23 mouse cellular contexts compared by ENCODE assay signal in genomic region chr8:92158219-92158618, GRCm38 (mm10).
DNase-seq lines count a peak whose midpoint lies in the region; ATAC-seq lines count a peak whose summit lies in the region.
"Had no signal": no experiment of that assay in that cellular context is flagged by ENCODE, and none has a peak within 500 bp of the region (broad histone marks: within the 10 kb centered on the region; RNA-seq: fewer than 3 reads in every experiment).

No protein-coding gene starts in this region.

- H3K9ac ChIP-seq in forebrain, embryonic 11.5 days (ENCODE audit: low read length), result no peak overlapping the region
- no peak overlapping the region for H3K9ac ChIP-seq in forebrain, embryonic 13.5 days
- no peak overlapping the region for H3K9ac ChIP-seq in midbrain, embryonic 14.5 days (replicated peaks; ENCODE audit: low read length)
- H3K9ac ChIP-seq in midbrain, embryonic 15.5 days, result no peak overlapping the region
- H3K9ac ChIP-seq in hindbrain, embryonic 12.5 days, result no peak overlapping the region
- H3K9ac ChIP-seq: embryonic facial prominence, embryonic 15.5 days; forebrain, embryonic 15.5 days; limb, embryonic 13.5 days; lung, embryonic 15.5 days; neural tube, embryonic 12.5 days had no signal

- no peaks in the 10 kb centered on the region; the same call in 1 of the 2 replicates for H3K4me1 ChIP-seq in forebrain, embryonic 11.5 days (replicated peaks; ENCODE audit: control insufficient read depth, insufficient read depth, low read length)
- peaks cover 8% of the 10 kb centered on the region for H3K4me1 ChIP-seq in forebrain, embryonic 13.5 days
- peaks cover 8% of the 10 kb centered on the region; the same call in 1 of the 2 replicates for H3K4me1 ChIP-seq in midbrain, embryonic 14.5 days (ENCODE audit: control insufficient read depth, insufficient read depth, low read length)
- H3K4me1 ChIP-seq in midbrain, embryonic 15.5 days, result peaks cover 3% of the 10 kb centered on the region; the same call in 1 of the 2 replicates
- H3K4me1 ChIP-seq in hindbrain, embryonic 12.5 days, result no peaks in the 10 kb centered on the region
- H3K4me1 ChIP-seq: embryonic facial prominence, embryonic 15.5 days; neural tube, embryonic 12.5 days had no signal

- 0 out of 2 replicates have a peak overlapping the region, but pooled peaks have one; percentile 5 for H3K4me2 ChIP-seq in forebrain, embryonic 11.5 days (ENCODE audit: low read depth, low read length, severe bottlenecking)
- no peak overlapping the region for H3K4me2 ChIP-seq in forebrain, embryonic 13.5 days
- H3K4me2 ChIP-seq in midbrain, embryonic 14.5 days (ENCODE audit: low read length), result no peak overlapping the region
- no peak overlapping the region for H3K4me2 ChIP-seq in midbrain, embryonic 15.5 days
- no peak overlapping the region for H3K4me2 ChIP-seq in hindbrain, embryonic 12.5 days (replicated peaks)
- H3K4me2 ChIP-seq: embryonic facial prominence, embryonic 15.5 days; forebrain, embryonic 15.5 days; limb, embryonic 13.5 days; lung, embryonic 15.5 days; neural tube, embryonic 12.5 days had no signal

- peaks cover 4% of the 10 kb centered on the region; the same call in 1 of the 2 replicates for H3K9me3 ChIP-seq in forebrain, embryonic 11.5 days (ENCODE audit: control insufficient read depth, low read length)
- H3K9me3 ChIP-seq in forebrain, embryonic 13.5 days (replicated peaks), result peaks cover 4% of the 10 kb centered on the region; the same call in 1 of the 2 replicates
- no peaks in the 10 kb centered on the region for H3K9me3 ChIP-seq in midbrain, embryonic 14.5 days (ENCODE audit: control insufficient read depth, low read length)
- H3K9me3 ChIP-seq in midbrain, embryonic 15.5 days, result no peaks in the 10 kb centered on the region
- H3K9me3 ChIP-seq in hindbrain, embryonic 12.5 days (replicated peaks), result no peaks in the 10 kb centered on the region
- H3K9me3 ChIP-seq: embryonic facial prominence, embryonic 15.5 days; forebrain, embryonic 15.5 days; lung, embryonic 15.5 days; neural tube, embryonic 12.5 days had no signal

- peaks cover 66% of the 10 kb centered on the region for H3K27me3 ChIP-seq in forebrain, embryonic 11.5 days (ENCODE audit: control insufficient read depth, insufficient read depth, low read length)
- H3K27me3 ChIP-seq in forebrain, embryonic 13.5 days, result peaks cover 95% of the 10 kb centered on the region
- H3K27me3 ChIP-seq in midbrain, embryonic 14.5 days (ENCODE audit: control insufficient read depth, insufficient read depth, low read length), result no peaks in the 10 kb centered on the region
- peaks cover 12% of the 10 kb centered on the region for H3K27me3 ChIP-seq in midbrain, embryonic 15.5 days (replicated peaks)
- peaks cover 4% of the 10 kb centered on the region; the same call in 1 of the 2 replicates for H3K27me3 ChIP-seq in hindbrain, embryonic 12.5 days
- H3K27me3 ChIP-seq: embryonic facial prominence, embryonic 15.5 days; lung, embryonic 15.5 days; neural tube, embryonic 12.5 days had no signal

- ATAC-seq in forebrain, embryonic 11.5 days (replicated peaks; ENCODE audit: low FRiP score), result no peak
- no peak for ATAC-seq in forebrain, embryonic 13.5 days
- ATAC-seq in midbrain, embryonic 14.5 days (ENCODE audit: low FRiP score, low TSS enrichment), result no peak
- no peak for ATAC-seq in midbrain, embryonic 15.5 days (replicated peaks)
- ATAC-seq in hindbrain, embryonic 12.5 days (ENCODE audit: low FRiP score), result no peak
- ATAC-seq: activated CD4-positive, CD25-positive, alpha-beta regulatory T cell, adult 4 months; forebrain, embryonic 15.5 days had no signal

- DNase-seq in forebrain, embryonic 11.5 days (ENCODE audit: low spot score), result no peak
- DNase-seq in midbrain, embryonic 14.5 days, result peak; percentile 33
- DNase-seq in lung, postnatal 25 days (ENCODE audit: low spot score), result peak; percentile 72
- no peak for DNase-seq in gastrocnemius, adult 8-10 months (ENCODE audit: low spot score in 2 of 2)
- no peak for DNase-seq in thymus, postnatal 0 days (ENCODE audit: low spot score)
- DNase-seq: adrenal gland, postnatal 25 days; cerebellum, postnatal 10 days; gastrocnemius, adult 2 months; right cerebral cortex, postnatal 4 days; thymus, postnatal 14 days had no signal

- WGBS in forebrain, embryonic 11.5 days, result 16% methylated on average over 10 of the region's 10 CpGs
- WGBS in forebrain, embryonic 13.5 days, result 8% methylated on average over 10 of the region's 10 CpGs
- 39% methylated on average over 10 of the region's 10 CpGs for WGBS in midbrain, embryonic 14.5 days
- 30% methylated on average over 10 of the region's 10 CpGs for WGBS in midbrain, embryonic 15.5 days
- WGBS in hindbrain, embryonic 12.5 days, result 51% methylated on average over 10 of the region's 10 CpGs

- H3K27ac ChIP-seq in forebrain, embryonic 11.5 days (ENCODE audit: low read depth, low read length), result no peak overlapping the region
- no peak overlapping the region for H3K27ac ChIP-seq in forebrain, embryonic 13.5 days
- H3K27ac ChIP-seq in midbrain, embryonic 14.5 days (replicated peaks; ENCODE audit: low read depth, low read length), result no peak overlapping the region
- no peak overlapping the region for H3K27ac ChIP-seq in midbrain, embryonic 15.5 days
- no peak overlapping the region for H3K27ac ChIP-seq in hindbrain, embryonic 12.5 days
- H3K27ac ChIP-seq: embryonic facial prominence, embryonic 15.5 days; forebrain, embryonic 15.5 days; gastrocnemius, adult 2 months; hindbrain, embryonic 10.5 days; kidney, postnatal 0 days; layer of hippocampus, adult 2 months; left cerebral cortex, adult 2 months; limb, embryonic 13.5 days; lung, embryonic 15.5 days; neural tube, embryonic 12.5 days had no signal

- H3K36me3 ChIP-seq in forebrain, embryonic 11.5 days (ENCODE audit: control insufficient read depth, insufficient read depth, low read length), result no peaks in the 10 kb centered on the region
- no peaks in the 10 kb centered on the region for H3K36me3 ChIP-seq in forebrain, embryonic 13.5 days (ENCODE audit: poor library complexity, severe bottlenecking)
- H3K36me3 ChIP-seq in midbrain, embryonic 14.5 days (ENCODE audit: control insufficient read depth, insufficient read depth, low read length), result no peaks in the 10 kb centered on the region
- no peaks in the 10 kb centered on the region for H3K36me3 ChIP-seq in midbrain, embryonic 15.5 days (replicated peaks)
- no peaks in the 10 kb centered on the region for H3K36me3 ChIP-seq in hindbrain, embryonic 12.5 days
- H3K36me3 ChIP-seq: embryonic facial prominence, embryonic 15.5 days; forebrain, embryonic 15.5 days; hindbrain, embryonic 10.5 days; limb, embryonic 13.5 days; lung, embryonic 15.5 days; neural tube, embryonic 12.5 days had no signal

- H3K4me3 ChIP-seq in forebrain, embryonic 11.5 days (ENCODE audit: low read depth, low read length), result no peak overlapping the region
- no peak overlapping the region for H3K4me3 ChIP-seq in forebrain, embryonic 13.5 days
- no peak overlapping the region for H3K4me3 ChIP-seq in midbrain, embryonic 14.5 days (replicated peaks; ENCODE audit: low read depth, low read length)
- H3K4me3 ChIP-seq in midbrain, embryonic 15.5 days, result no peak overlapping the region
- no peak overlapping the region for H3K4me3 ChIP-seq in hindbrain, embryonic 12.5 days
- H3K4me3 ChIP-seq: embryonic facial prominence, embryonic 15.5 days; forebrain, embryonic 15.5 days; gastrocnemius, adult 2 months; hindbrain, embryonic 10.5 days; layer of hippocampus, adult 2 months; left cerebral cortex, adult 2 months; limb, embryonic 13.5 days; lung, embryonic 15.5 days; neural tube, embryonic 12.5 days had no signal

Comparison
In these comparisons a context has a peak if more than half of its experiments do, and no peak if none do; other contexts are left out.
1. DNase-seq: peak in midbrain, embryonic 14.5 days (single experiment) and lung, postnatal 25 days (single experiment); none in forebrain, embryonic 11.5 days (single experiment), gastrocnemius, adult 8-10 months (0 of 2) and thymus, postnatal 0 days (single experiment).